Mouse (Mus musculus) kidney, postnatal 25 days (tissue): ENCODE results near the gene Taf9.

Experiments
- DNase-seq, 2 experiments: peaks; one replicate each; pipeline ENCODE4 v3.0.0; 2021; ENCODE audit warnings: mixed read lengths in 2 of 2

Taf9 gene

GRCm38 (mm10) chr13:100670181-100670741 is 18.9 kb downstream of the Taf9 start:
- DNase-seq: no peak

GRCm38 (mm10) chr13:100675936-100676635 is 24.7 kb downstream of the Taf9 start:
- DNase-seq: no peak

- DNase-seq: no peak
These were observed 30.2 kb downstream of the Taf9 start for GRCm38 (mm10) chr13:100681615-100682014.

GRCm38 (mm10) chr13:100682837-100683236 is 31.5 kb downstream of the Taf9 start:
- DNase-seq: no peak

GRCm38 (mm10) chr13:100684355-100684754 is 33.0 kb downstream of the Taf9 start:
- DNase-seq: no peak

- DNase-seq: no peak
These were observed 36.1 kb downstream of the Taf9 start for GRCm38 (mm10) chr13:100687513-100687912.

DNA sequence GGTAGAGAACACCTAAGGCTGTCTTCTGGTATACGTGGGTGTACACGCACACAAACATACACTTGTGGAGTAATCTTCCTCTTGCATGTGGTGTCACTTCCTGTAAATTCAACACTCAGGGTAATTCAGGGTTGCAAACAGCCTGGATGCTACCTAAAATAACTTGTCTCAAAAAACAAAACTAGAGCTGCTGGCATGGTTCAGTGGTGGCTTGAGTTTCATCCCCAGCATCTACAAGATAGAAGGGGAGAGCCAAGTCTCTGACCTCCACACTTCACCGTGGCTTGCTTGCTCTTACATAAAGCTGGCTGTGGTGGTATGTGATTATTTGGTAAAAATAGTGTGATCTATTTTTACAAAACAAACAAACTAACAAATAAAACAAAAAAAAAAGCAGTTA is 46.2 kb downstream of the Taf9 start:
- DNase-seq: no peak

- DNase-seq: no peak
These were observed 47.5 kb downstream of the Taf9 start for GRCm38 (mm10) chr13:100698866-100699265.

GRCm38 (mm10) chr13:100703468-100703867 is 52.1 kb downstream of the Taf9 start:
- DNase-seq: peak; percentile 61 to 87
